Mouse (Mus musculus) erythroblast, embryonic 14.5 days (primary cell): ENCODE results near the gene Gm10318.

ENCODE experiments used
- GATA1 ChIP-seq: IDR thresholded peaks from 2 replicates; pipeline ENCODE4 v1.6.1; 2012; ENCODE audit warnings: low read length, inconsistent platforms, mixed read lengths
- TAL1 ChIP-seq: IDR thresholded peaks from 3 replicates; pipeline ENCODE4 v1.6.1; 2012; ENCODE audit warnings: low read length, inconsistent platforms, mixed read lengths

DNA sequence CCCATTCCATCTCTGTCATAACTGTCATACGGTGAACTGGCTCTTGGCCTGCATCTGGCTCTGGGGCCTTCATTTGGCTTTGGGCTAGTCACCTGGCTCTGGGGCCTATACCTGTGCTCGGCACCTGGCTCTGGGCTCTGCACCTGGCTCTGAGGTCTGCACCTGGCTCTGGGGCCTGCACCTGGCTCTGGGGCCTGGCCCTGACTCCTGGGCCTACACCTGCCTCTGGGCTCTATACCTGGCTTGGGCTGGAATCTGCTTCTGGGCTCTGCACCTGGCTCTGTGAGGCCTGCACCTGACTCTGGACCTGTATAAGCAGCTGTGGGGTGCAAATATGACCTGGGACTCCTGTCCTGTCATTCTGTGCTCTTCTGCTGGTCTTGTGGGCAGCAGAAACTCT is 5.1 kb upstream of the Gm10318 start:
- TF ChIP-seq GATA1 = no peak
- TF ChIP-seq TAL1 = no peak
